Mouse (Mus musculus): ENCODE measurements around the gene Rasgef1c. TPM values are rescaled to one million over a fixed set of nuclear protein-coding genes. Genes with fewer than 3 reads are reported as not detected.
A peak's percentile ranks its signal among the peaks of the same experiment; 100 is the strongest.

The Rasgef1c gene
- polyA plus RNA-seq, 1 experiment from 2014 or later: 0.29 TPM

GRCm38 (mm10) chr11:49900962-49901658 lies 525 bp upstream of the Rasgef1c start:
- Histone ChIP-seq H3K27ac (replicated peaks; ENCODE audit: low read depth, low read length) (no peak overlapping the region), H3K4me2 (ENCODE audit: low read depth, low read length) (peak overlapping the region; percentile 100), H3K9me3 (replicated peaks; ENCODE audit: control insufficient read depth, low read length) (no peaks in the 10 kb centered on the region), H3K9ac (replicated peaks; ENCODE audit: low read length) (peak overlapping the region; percentile 37; the same call in 1 of the 2 replicates), H3K4me1 (ENCODE audit: control insufficient read depth, insufficient read depth, low read length) (no peaks in the 10 kb centered on the region), H3K4me3 (ENCODE audit: low read depth, low read length) (peak overlapping the region; percentile 60), H3K27me3 (ENCODE audit: control insufficient read depth, insufficient read depth, low read length) (peaks cover 20% of the 10 kb centered on the region), H3K36me3 (replicated peaks; ENCODE audit: control insufficient read depth, insufficient read depth, low read depth, low read length) (no peaks in the 10 kb centered on the region)
- no peak for ATAC-seq (replicated peaks; ENCODE audit: insufficient number of reproducible peaks, low FRiP score, low TSS enrichment, low read depth)
- no peak for DNase-seq (ENCODE audit: low spot score)
- WGBS: 32% methylated on average over 15 of the region's 15 CpGs

- Histone ChIP-seq H3K4me3 (ENCODE audit: low read depth, low read length) (no peak overlapping the region), H3K4me2 (ENCODE audit: low read depth, low read length) (no peak overlapping the region), H3K4me1 (ENCODE audit: control insufficient read depth, insufficient read depth, low read length) (no peaks in the 10 kb centered on the region), H3K27ac (replicated peaks; ENCODE audit: low read depth, low read length) (no peak overlapping the region), H3K36me3 (replicated peaks; ENCODE audit: control insufficient read depth, insufficient read depth, low read depth, low read length) (no peaks in the 10 kb centered on the region), H3K27me3 (ENCODE audit: control insufficient read depth, insufficient read depth, low read length) (peaks cover 20% of the 10 kb centered on the region), H3K9me3 (replicated peaks; ENCODE audit: control insufficient read depth, low read length) (no peaks in the 10 kb centered on the region), H3K9ac (replicated peaks; ENCODE audit: low read length) (no peak overlapping the region)
- DNase-seq (ENCODE audit: low spot score) (peak; percentile 67), ATAC-seq (replicated peaks; ENCODE audit: insufficient number of reproducible peaks, low FRiP score, low TSS enrichment, low read depth) (no peak)
- WGBS: 10% methylated on average over 7 of the region's 7 CpGs
Measured at GRCm38 (mm10) chr11:49903333-49903732, 1.7 kb downstream of the Rasgef1c start.

- 67% methylated on average over 15 of the region's 15 CpGs for WGBS
- no peak overlapping the region for H3K4me2 ChIP-seq (ENCODE audit: low read depth, low read length)
- DNase-seq (ENCODE audit: low spot score): no peak
- H3K4me3 ChIP-seq (ENCODE audit: low read depth, low read length): no peak overlapping the region
- H3K36me3 ChIP-seq (replicated peaks; ENCODE audit: control insufficient read depth, insufficient read depth, low read depth, low read length): no peaks in the 10 kb centered on the region
- no peaks in the 10 kb centered on the region for H3K9me3 ChIP-seq (replicated peaks; ENCODE audit: control insufficient read depth, low read length)
- no peak overlapping the region for H3K27ac ChIP-seq (replicated peaks; ENCODE audit: low read depth, low read length)
- no peak for ATAC-seq (replicated peaks; ENCODE audit: insufficient number of reproducible peaks, low FRiP score, low TSS enrichment, low read depth)
- no peak overlapping the region for H3K9ac ChIP-seq (replicated peaks; ENCODE audit: low read length)
- H3K4me1 ChIP-seq (ENCODE audit: control insufficient read depth, insufficient read depth, low read length): no peaks in the 10 kb centered on the region
- no peaks in the 10 kb centered on the region for H3K27me3 ChIP-seq (ENCODE audit: control insufficient read depth, insufficient read depth, low read length)
Measured at GRCm38 (mm10) chr11:49918521-49919180, 17.0 kb downstream of the Rasgef1c start.

GRCm38 (mm10) chr11:49919304-49919703 lies 17.7 kb downstream of the Rasgef1c start:
- 87% methylated on average over 6 of the region's 6 CpGs for WGBS
- no peak overlapping the region for H3K9ac ChIP-seq (replicated peaks; ENCODE audit: low read length)

GRCm38 (mm10) chr11:49923539-49923938 lies 21.9 kb downstream of the Rasgef1c start:
- WGBS: 51% methylated on average over 9 of the region's 9 CpGs
- Histone ChIP-seq H3K9ac (replicated peaks; ENCODE audit: low read length) (no peak overlapping the region), H3K4me3 (ENCODE audit: low read depth, low read length) (no peak overlapping the region), H3K4me2 (ENCODE audit: low read depth, low read length) (no peak overlapping the region), H3K36me3 (replicated peaks; ENCODE audit: control insufficient read depth, insufficient read depth, low read depth, low read length) (no peaks in the 10 kb centered on the region), H3K27ac (replicated peaks; ENCODE audit: low read depth, low read length) (no peak overlapping the region), H3K9me3 (replicated peaks; ENCODE audit: control insufficient read depth, low read length) (no peaks in the 10 kb centered on the region), H3K27me3 (ENCODE audit: control insufficient read depth, insufficient read depth, low read length) (no peaks in the 10 kb centered on the region), H3K4me1 (ENCODE audit: control insufficient read depth, insufficient read depth, low read length) (no peaks in the 10 kb centered on the region; the same call in 1 of the 2 replicates)
- DNase-seq (ENCODE audit: low spot score) (peak; percentile 71), ATAC-seq (replicated peaks; ENCODE audit: insufficient number of reproducible peaks, low FRiP score, low TSS enrichment, low read depth) (no peak)

More at GRCm38 (mm10) chr11:49919304-49919703, 17.7 kb downstream of the Rasgef1c start:
- Histone ChIP-seq H3K9me3 (replicated peaks; ENCODE audit: control insufficient read depth, low read length) (no peaks in the 10 kb centered on the region), H3K4me3 (ENCODE audit: low read depth, low read length) (no peak overlapping the region), H3K27ac (replicated peaks; ENCODE audit: low read depth, low read length) (no peak overlapping the region), H3K4me1 (ENCODE audit: control insufficient read depth, insufficient read depth, low read length) (no peaks in the 10 kb centered on the region), H3K4me2 (ENCODE audit: low read depth, low read length) (no peak overlapping the region), H3K27me3 (ENCODE audit: control insufficient read depth, insufficient read depth, low read length) (no peaks in the 10 kb centered on the region), H3K36me3 (replicated peaks; ENCODE audit: control insufficient read depth, insufficient read depth, low read depth, low read length) (no peaks in the 10 kb centered on the region)
- DNase-seq (ENCODE audit: low spot score) (no peak), ATAC-seq (replicated peaks; ENCODE audit: insufficient number of reproducible peaks, low FRiP score, low TSS enrichment, low read depth) (no peak)

GRCm38 (mm10) chr11:49926183-49926582 lies 24.5 kb downstream of the Rasgef1c start:
- no peaks in the 10 kb centered on the region; the same call in 1 of the 2 replicates for H3K4me1 ChIP-seq (ENCODE audit: control insufficient read depth, insufficient read depth, low read length)
- no peak for DNase-seq (ENCODE audit: low spot score)
- no peak for ATAC-seq (replicated peaks; ENCODE audit: insufficient number of reproducible peaks, low FRiP score, low TSS enrichment, low read depth)
- H3K27ac ChIP-seq (replicated peaks; ENCODE audit: low read depth, low read length): no peak overlapping the region
- WGBS: 78% methylated on average over 7 of the region's 7 CpGs
- no peak overlapping the region for H3K4me3 ChIP-seq (ENCODE audit: low read depth, low read length)
- no peak overlapping the region for H3K4me2 ChIP-seq (ENCODE audit: low read depth, low read length)
- H3K27me3 ChIP-seq (ENCODE audit: control insufficient read depth, insufficient read depth, low read length): no peaks in the 10 kb centered on the region
- no peaks in the 10 kb centered on the region for H3K36me3 ChIP-seq (replicated peaks; ENCODE audit: control insufficient read depth, insufficient read depth, low read depth, low read length)
- H3K9me3 ChIP-seq (replicated peaks; ENCODE audit: control insufficient read depth, low read length): no peaks in the 10 kb centered on the region
- no peak overlapping the region for H3K9ac ChIP-seq (replicated peaks; ENCODE audit: low read length)

- Histone ChIP-seq H3K9ac (replicated peaks; ENCODE audit: low read length) (no peak overlapping the region), H3K4me3 (ENCODE audit: low read depth, low read length) (no peak overlapping the region), H3K36me3 (replicated peaks; ENCODE audit: control insufficient read depth, insufficient read depth, low read depth, low read length) (no peaks in the 10 kb centered on the region), H3K4me1 (ENCODE audit: control insufficient read depth, insufficient read depth, low read length) (no peaks in the 10 kb centered on the region; the same call in 1 of the 2 replicates), H3K27ac (replicated peaks; ENCODE audit: low read depth, low read length) (no peak overlapping the region), H3K9me3 (replicated peaks; ENCODE audit: control insufficient read depth, low read length) (no peaks in the 10 kb centered on the region), H3K4me2 (ENCODE audit: low read depth, low read length) (no peak overlapping the region), H3K27me3 (ENCODE audit: control insufficient read depth, insufficient read depth, low read length) (no peaks in the 10 kb centered on the region)
- 24% methylated on average over 4 of the region's 4 CpGs for WGBS
- ATAC-seq (replicated peaks; ENCODE audit: insufficient number of reproducible peaks, low FRiP score, low TSS enrichment, low read depth): peak; percentile 70; the same call in 1 of the 2 replicates
- DNase-seq (ENCODE audit: low spot score): peak; percentile 67
Measured at GRCm38 (mm10) chr11:49927169-49927568, 25.5 kb downstream of the Rasgef1c start.

GRCm38 (mm10) chr11:49927670-49928069 lies 26.0 kb downstream of the Rasgef1c start:
- DNase-seq (ENCODE audit: low spot score) (no peak), ATAC-seq (replicated peaks; ENCODE audit: insufficient number of reproducible peaks, low FRiP score, low TSS enrichment, low read depth) (peak; percentile 60; the same call in 1 of the 2 replicates)
- H3K27ac ChIP-seq (replicated peaks; ENCODE audit: low read depth, low read length): no peak overlapping the region
- H3K4me1 ChIP-seq (ENCODE audit: control insufficient read depth, insufficient read depth, low read length): no peaks in the 10 kb centered on the region; the same call in 1 of the 2 replicates
- 75% methylated on average over 6 of the region's 6 CpGs for WGBS
- no peaks in the 10 kb centered on the region for H3K36me3 ChIP-seq (replicated peaks; ENCODE audit: control insufficient read depth, insufficient read depth, low read depth, low read length)
- H3K4me2 ChIP-seq (ENCODE audit: low read depth, low read length): no peak overlapping the region
- no peak overlapping the region for H3K9ac ChIP-seq (replicated peaks; ENCODE audit: low read length)
- H3K27me3 ChIP-seq (ENCODE audit: control insufficient read depth, insufficient read depth, low read length): no peaks in the 10 kb centered on the region
- no peak overlapping the region for H3K4me3 ChIP-seq (ENCODE audit: low read depth, low read length)
- H3K9me3 ChIP-seq (replicated peaks; ENCODE audit: control insufficient read depth, low read length): no peaks in the 10 kb centered on the region
